Mouse (Mus musculus) c-Kit-positive CD71-positive TER-119-positive erythroid progenitor cells, embryonic 14.5 days (primary cell): ENCODE data around the gene Ocel1.

Source experiments
- DNase-seq: peaks from one replicate; pipeline ENCODE4 v3.0.0-alpha.2; 2013; ENCODE audit warnings: low spot score

Ocel1 gene

DNA sequence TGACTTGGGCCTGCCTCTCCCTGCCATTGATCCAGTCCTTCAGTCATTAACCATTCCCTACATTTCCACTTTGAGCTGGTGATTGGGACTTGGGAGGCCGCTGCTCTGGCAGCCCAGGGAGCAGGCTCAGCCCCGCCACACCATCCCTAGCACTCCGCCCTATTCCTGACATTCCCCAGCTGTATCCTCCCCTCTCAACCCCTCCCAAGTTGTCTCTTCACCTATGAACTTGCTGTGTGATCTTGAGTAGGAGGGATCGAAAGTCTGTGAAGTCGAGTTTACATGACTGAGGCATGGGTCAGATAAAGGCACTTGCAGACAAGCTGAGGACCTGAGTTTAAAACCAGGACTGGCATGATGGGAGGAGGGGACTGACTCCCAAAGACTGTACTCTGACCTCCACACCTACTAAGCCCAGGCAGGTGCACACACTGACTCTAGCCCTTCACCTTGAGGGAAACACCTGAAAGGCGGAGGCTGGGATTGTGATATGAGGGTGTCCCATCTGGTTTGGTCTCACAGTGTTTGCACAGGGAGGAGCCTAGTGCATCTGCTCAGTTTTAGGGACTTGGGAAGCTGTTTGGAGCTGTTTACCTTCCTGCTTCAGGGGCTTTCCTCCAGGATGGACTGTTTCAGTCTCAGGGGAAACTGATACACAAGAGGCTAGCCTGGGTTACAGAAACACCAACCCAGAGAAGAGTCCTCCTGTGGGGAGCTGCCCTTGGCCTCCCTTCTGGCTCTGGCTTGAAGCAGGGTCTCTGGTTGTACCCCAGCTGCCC lies 32.2 kb downstream of the Ocel1 start:
- no peak for DNase-seq

DNA sequence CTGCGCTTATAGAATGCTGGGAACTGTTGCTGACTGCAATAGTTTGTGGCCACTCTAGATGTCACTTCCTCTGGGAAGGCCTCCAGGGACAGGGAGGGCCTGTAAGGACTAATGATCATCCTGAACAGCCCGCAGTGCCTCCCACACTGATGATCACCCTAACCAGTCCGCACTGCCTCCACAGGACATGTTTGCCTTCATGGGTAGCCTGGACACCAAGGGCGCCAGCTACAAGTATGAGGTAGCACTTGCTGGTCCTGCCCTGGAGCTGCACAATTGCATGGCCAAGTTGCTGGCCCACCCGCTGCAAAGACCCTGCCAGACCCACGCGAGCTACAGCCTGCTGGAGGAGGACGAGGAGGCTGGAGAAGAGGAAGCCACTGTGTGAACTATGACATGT lies 32.9 kb downstream of the Ocel1 start:
- DNase-seq = no peak

DNA sequence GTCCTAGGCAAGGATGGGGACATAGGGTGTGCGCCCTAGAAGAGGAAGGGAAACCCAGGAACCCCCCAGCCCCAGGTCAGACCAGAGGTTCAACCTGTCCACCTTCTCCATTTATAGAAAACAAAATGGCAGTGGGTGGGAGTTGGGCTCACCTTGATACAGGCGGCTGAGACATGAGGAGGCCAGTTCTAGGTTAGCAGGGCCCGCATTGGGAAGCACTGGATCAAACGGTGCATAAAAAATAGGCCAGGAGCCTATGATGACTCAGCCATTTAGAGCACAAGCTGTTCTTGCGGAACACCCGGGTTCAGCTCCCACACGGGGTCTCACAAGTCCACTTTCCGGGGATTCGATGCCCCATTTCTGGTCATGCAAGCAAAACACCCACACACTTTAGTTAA lies 33.9 kb downstream of the Ocel1 start:
- peak; percentile 33 for DNase-seq

- peak; percentile 94 for DNase-seq
Observed at GRCm38 (mm10) chr8:71405401-71406098, 34.5 kb downstream of the Ocel1 start, which contains the start of gene Ankle1. Ankle1 (plus strand) TSS chr8:71406010.

DNA sequence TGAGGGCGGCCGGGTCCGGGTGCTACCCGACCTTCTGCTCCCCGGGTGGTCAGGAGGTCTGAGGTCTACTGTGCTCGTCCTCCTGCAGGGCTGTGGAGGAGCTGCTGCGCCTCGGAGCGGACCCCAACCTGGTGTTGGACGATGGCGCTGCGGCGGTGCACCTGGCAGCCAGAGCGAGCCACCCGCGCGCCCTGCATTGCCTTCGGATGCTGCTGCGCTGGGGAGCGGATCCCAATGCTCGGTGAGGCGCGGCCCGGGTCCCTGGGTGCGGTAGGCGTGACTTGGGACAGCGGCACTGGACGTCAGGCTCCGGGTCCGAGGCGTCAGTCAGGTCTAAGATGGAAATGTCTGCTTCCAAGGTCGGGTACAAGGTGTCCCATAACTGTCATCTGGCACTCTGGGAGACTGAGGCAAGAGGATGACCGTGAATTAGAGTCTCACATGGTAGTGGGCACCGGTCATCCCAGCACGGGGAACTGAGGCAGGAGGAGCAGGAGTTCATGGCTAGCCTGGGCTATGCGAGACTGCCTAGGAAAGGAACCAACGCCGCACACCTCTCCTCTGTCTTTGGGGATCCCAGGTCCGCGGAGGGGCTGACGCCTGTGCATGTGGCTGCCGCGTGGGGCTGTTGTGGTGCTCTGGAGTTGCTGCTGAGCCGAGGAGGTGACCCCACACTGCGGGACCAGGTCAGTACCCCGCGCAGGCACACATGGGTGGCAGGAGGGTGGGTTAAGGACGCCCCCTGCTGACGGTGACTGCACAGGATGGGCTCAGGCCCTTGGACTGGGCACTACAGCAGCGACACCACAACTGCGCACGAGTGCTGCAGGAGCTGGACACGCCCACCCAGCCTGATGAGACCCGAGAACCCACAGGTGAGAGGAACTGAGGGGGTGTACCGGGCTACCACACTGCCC lies 35.3 kb downstream of the Ocel1 start:
- peak; percentile 72 for DNase-seq

- no peak for DNase-seq
Observed at GRCm38 (mm10) chr8:71407441-71407840, 36.3 kb downstream of the Ocel1 start.

DNA sequence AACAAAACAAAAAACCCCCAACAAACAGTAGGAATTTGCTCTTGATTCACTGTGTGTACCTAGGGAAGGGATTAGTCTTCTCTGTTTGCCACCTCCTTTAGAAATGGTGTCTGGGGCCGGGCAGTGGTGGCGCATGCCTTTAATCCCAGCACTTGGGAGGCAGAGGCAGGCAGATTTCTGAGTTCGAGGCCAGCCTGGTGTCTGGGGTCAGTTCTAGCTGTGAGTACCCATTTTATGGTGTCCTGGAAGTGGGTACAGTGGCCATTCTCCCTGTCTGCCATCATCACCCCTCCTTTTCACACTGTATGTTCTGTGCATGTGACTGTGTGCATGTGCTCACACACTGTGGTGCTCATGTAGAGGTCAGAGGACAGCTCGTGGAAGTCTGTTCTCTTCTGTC lies 37.1 kb downstream of the Ocel1 start:
- no peak for DNase-seq

- DNase-seq = no peak
Observed at GRCm38 (mm10) chr8:71411535-71412273, 40.6 kb downstream of the Ocel1 start.

DNA sequence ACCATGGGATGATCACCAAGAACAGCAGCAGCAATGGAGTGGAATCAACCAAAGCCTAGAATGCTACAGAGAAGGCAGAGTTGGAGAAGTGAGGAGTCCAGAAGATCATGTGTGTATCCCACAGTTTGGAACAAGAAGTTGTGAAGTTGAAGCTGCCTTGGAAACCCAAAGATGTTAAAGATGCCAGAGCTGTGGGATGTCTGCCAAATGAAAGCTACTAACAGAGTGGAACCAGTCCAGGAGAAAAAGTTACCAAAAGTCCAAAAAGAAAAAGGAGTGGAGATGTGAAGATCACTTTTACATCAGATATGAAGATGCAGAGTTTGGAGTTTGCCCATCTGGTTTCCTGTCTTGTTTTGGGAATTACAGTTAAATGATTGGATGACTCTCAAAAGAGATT lies 51.0 kb downstream of the Ocel1 start:
- no peak for DNase-seq
